Mouse (Mus musculus): ENCODE measurements around the gene Plcb3. TPM values are rescaled to one million over a fixed set of nuclear protein-coding genes. Genes with fewer than 3 reads are reported as not detected.

The Plcb3 gene
- polyA plus RNA-seq, 1 experiment = 21.4 TPM

Other genes starting within 250 kb of the Plcb3 start
- gene Rps6ka4, start 135.8 kb downstream of the Plcb3 start, polyA plus RNA-seq (2012; rRNA removed) = 11.6 and 12.8 TPM in 2 replicates
- gene Ccdc88b, start 118.3 kb downstream of the Plcb3 start, polyA plus RNA-seq (2012; rRNA removed) = 0.70 and 0.73 TPM in 2 replicates
- 126 and 130 TPM in 2 replicates for gene Trmt112, start 66.8 kb downstream of the Plcb3 start, polyA plus RNA-seq (2012; rRNA removed)
- 225 and 266 TPM in 2 replicates for gene Prdx5, start 66.4 kb downstream of the Plcb3 start, polyA plus RNA-seq (2012; rRNA removed)
- 34.4 and 35.8 TPM in 2 replicates for gene Esrra, start 54.7 kb downstream of the Plcb3 start, polyA plus RNA-seq (2012; rRNA removed)
- 2.1 and 3.5 TPM in 2 replicates for gene Catsperz, start 51.1 kb downstream of the Plcb3 start, polyA plus RNA-seq (2012; rRNA removed)
- gene Kcnk4, start 42.0 kb downstream of the Plcb3 start, polyA plus RNA-seq (2012; rRNA removed) = 6.2 and 7.6 TPM in 2 replicates
- 75.7 and 84.2 TPM in 2 replicates for gene Bad, start 34.6 kb downstream of the Plcb3 start, polyA plus RNA-seq (2012; rRNA removed)
- 70.7 and 71.6 TPM in 2 replicates for gene Gpr137, start 34.0 kb downstream of the Plcb3 start, polyA plus RNA-seq (2012; rRNA removed)
- gene Ppp1r14b, start 1.5 kb downstream of the Plcb3 start, polyA plus RNA-seq (2012; rRNA removed) = 335 and 363 TPM in 2 replicates
- gene Fkbp2, start 4.0 kb upstream of the Plcb3 start, polyA plus RNA-seq (2012; rRNA removed) = 93.3 and 98.7 TPM in 2 replicates
- 34.7 and 47.7 TPM in 2 replicates for gene Vegfb, start 11.2 kb upstream of the Plcb3 start, polyA plus RNA-seq (2012; rRNA removed)
- gene Dnajc4, start 16.1 kb upstream of the Plcb3 start, polyA plus RNA-seq (2012; rRNA removed) = 22.8 and 25.8 TPM in 2 replicates
- 11.8 and 14.1 TPM in 2 replicates for gene Nudt22, start 19.6 kb upstream of the Plcb3 start, polyA plus RNA-seq (2012; rRNA removed)
- 19.0 and 20.4 TPM in 2 replicates for gene Trpt1, start 19.7 kb upstream of the Plcb3 start, polyA plus RNA-seq (2012; rRNA removed)
- 2.9 and 3.5 TPM in 2 replicates for gene Fermt3, start 43.0 kb upstream of the Plcb3 start, polyA plus RNA-seq (2012; rRNA removed)
- 142 and 148 TPM in 2 replicates for gene Stip1, start 63.5 kb upstream of the Plcb3 start, polyA plus RNA-seq (2012; rRNA removed)
- 8.4 and 10.0 TPM in 2 replicates for gene Macrod1, start 80.3 kb upstream of the Plcb3 start, polyA plus RNA-seq (2012; rRNA removed)
- gene Flrt1, start 129.3 kb upstream of the Plcb3 start, polyA plus RNA-seq (2012; rRNA removed) = 2.8 and 3.1 TPM in 2 replicates
- 165 and 184 TPM in 2 replicates for gene Otub1, start 229.8 kb upstream of the Plcb3 start, polyA plus RNA-seq (2012; rRNA removed)
- 639 and 643 TPM in 2 replicates for gene Cox8a, start 241.1 kb upstream of the Plcb3 start, polyA plus RNA-seq (2012; rRNA removed)